Mouse (Mus musculus) activated CD4-positive, CD25-positive, alpha-beta regulatory T cell, adult 9 weeks (primary cell): ENCODE measurements around the gene Gm20696. TPM values are rescaled to one million over a fixed set of nuclear protein-coding genes. Genes with fewer than 3 reads are reported as not detected.

Experiments
- polyA plus RNA-seq: library from polyadenylated mRNA; unstranded; fragments of 100-300 nt; shearing (Covaris generic); gene quantifications from one replicate; pipeline ENCODE4 v1.2.1, GENCODE M21; 2017

The Gm20696 gene
- polyA plus RNA-seq = 13.3 TPM

DNA sequence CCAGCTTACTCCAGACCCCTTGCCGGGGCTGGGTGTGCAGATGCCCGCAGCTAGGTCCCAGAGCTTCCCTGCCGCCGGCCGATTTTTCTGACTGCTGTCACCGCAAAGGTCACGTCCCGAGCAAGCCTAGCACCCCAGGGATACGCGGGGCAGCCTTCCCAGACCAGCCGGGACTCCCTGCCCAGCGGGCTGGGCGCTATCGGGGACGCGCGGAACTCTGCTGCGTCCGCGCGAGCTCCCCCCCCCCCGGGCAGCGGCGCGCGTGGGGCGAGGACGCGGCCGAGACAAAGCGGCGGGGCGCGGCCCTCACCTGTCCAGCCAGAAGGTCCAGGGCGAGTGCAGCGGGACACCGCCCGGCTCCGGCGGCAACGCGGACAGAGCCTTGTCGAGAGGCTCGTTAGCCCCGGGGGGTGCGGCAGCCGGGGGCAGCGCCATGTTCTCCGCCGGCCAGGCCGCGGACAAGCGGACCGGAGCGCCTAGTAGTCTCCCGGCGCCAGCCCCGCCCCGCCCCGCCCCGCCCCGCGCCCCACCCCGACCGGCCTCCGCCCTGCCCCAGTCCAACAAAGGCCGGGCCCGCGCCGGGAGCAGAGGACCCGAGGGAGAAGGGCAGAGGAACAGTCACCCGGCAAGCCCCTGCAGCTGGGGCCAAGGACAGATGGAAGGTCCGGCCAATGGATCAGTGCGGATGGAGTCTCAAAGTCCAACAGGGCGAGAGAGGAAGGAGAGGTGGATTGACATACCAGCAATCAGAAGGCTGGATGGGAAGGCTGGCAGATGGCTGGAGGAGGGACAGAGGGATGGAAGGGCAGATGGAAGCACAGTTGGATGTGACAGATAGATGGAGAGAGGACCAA, at the start of gene Gm20696, which contains the start of gene Eif4e3:
Gene Gm20696 (minus strand): TSS at position 480 of the 854 bp plus-strand sequence.
Gene Eif4e3 (minus strand): TSS at position 454 of the 854 bp plus-strand sequence.

GRCm38 (mm10) chr6:99692206-99692915, 25.8 kb upstream of the Gm20696 start, which contains the start of gene Gpr27:
TSS of gene Gpr27 (plus strand) at chr6:99692679.

DNA sequence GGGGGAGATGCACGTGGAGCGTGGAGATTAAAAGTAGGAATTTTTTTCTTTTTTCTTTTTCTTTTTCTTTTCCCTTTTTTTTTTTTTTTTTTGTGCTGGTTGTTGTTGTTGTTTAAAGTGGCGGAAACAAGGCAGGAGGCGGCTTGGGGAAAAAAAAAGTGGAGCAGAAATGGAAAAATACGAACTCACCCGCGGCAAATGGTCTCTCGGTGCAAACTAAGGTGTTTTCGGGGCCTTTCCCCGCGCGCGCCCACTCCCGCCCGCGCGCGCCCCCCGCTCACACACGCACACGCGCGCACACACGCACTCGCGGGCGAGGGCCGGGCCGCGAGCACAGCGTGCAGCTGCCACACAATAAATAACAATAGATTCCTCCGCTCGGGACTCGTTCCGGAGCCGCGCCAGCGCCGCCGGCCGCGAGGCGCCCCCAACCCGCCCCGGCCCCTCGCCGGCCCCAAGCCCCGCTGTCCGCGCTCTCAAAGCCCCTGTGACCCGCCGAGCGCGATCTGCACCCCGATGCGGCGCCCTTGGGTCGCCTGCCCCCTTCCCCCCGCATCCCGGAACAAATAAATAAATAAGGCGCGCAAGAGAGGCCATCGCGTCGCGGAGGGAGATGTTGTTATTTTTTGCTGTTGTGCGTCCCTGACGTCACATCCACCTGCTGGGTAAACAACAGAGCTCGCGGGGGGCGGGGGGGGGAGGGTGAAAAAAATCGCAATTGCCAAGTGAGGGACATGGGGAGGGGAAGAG, 144.1 kb downstream of the Gm20696 start, which contains the start of gene Foxp1:
Gene Foxp1 (minus strand): TSS at position 363 of the 750 bp plus-strand sequence.

Other genes starting within 250 kb of the Gm20696 start
- 316 TPM for gene Foxp1, start 144.1 kb downstream of the Gm20696 start, polyA plus RNA-seq
- 30.5 TPM for gene Eif4e3, start within 50 bp of the Gm20696 start, polyA plus RNA-seq
- not detected for gene Gpr27, start 25.9 kb upstream of the Gm20696 start, polyA plus RNA-seq
- not detected for gene Prok2, start 59.6 kb upstream of the Gm20696 start, polyA plus RNA-seq